Mouse (Mus musculus) forebrain, embryonic 11.5 days (tissue): ENCODE measurements around the gene Cog6. TPM values are rescaled to one million over a fixed set of nuclear protein-coding genes. Genes with fewer than 3 reads are reported as not detected.

Experiments
- ATAC-seq: fragments of 200-750 bp; cut with Nextera tagmentation; replicated peaks from 2 replicates; pipeline ENCODE4 v1.8.0; 2017; ENCODE audit warnings: moderate TSS enrichment; ENCODE audit not compliant: low FRiP score
- DNase-seq: peaks from one replicate; pipeline ENCODE4 v3.0.0-alpha.2; 2017; ENCODE audit warnings: low spot score
- H3K27ac ChIP-seq: fragments of 300-500 bp; sonication (generic); 2 replicates; pipeline ENCODE4 v1.5.1; 2014; ENCODE audit warnings: low read depth, low read length
- H3K27me3 ChIP-seq: fragments of 300-500 bp; sonication (generic); 2 replicates; pipeline ENCODE4 v1.6.1; 2014; ENCODE audit warnings: mild to moderate bottlenecking, low read length, mixed read lengths; ENCODE audit not compliant: control insufficient read depth, insufficient read depth
- H3K36me3 ChIP-seq: fragments of 300-500 bp; sonication (generic); 2 replicates; pipeline ENCODE4 v1.6.1; 2014; ENCODE audit warnings: mild to moderate bottlenecking, low read length, moderate library complexity, mixed read lengths; ENCODE audit not compliant: control insufficient read depth, insufficient read depth
- H3K4me1 ChIP-seq: fragments of 300-500 bp; sonication (generic); replicated peaks from 2 replicates; pipeline ENCODE4 v1.6.1; 2014; ENCODE audit warnings: low read length, mixed read lengths; ENCODE audit not compliant: control insufficient read depth, insufficient read depth
- H3K4me2 ChIP-seq: fragments of 300-500 bp; sonication (generic); 2 replicates; pipeline ENCODE4 v1.6.1; 2014; ENCODE audit warnings: low read depth, mild to moderate bottlenecking, low read length, moderate library complexity, mixed read lengths; ENCODE audit not compliant: severe bottlenecking
- H3K4me3 ChIP-seq: fragments of 300-500 bp; sonication (generic); 2 replicates; pipeline ENCODE4 v1.5.1; 2014; ENCODE audit warnings: low read depth, low read length
- H3K9ac ChIP-seq: fragments of 300-500 bp; sonication (generic); 2 replicates; pipeline ENCODE4 v1.6.1; 2014; ENCODE audit warnings: low read length
- H3K9me3 ChIP-seq: fragments of 300-500 bp; sonication (generic); 2 replicates; pipeline ENCODE4 v1.6.1; 2016; ENCODE audit warnings: low read length, mixed read lengths; ENCODE audit not compliant: control insufficient read depth
- WGBS: fragments of 180-500 bp; shearing (Covaris S2); extraction: QIAGEN DNeasy Blood & Tissue Kit; methylation state at CpG from one replicate; pipeline ENCODE4 v1.1.7; 2014; 5-methylcytosine and 5-hydroxymethylcytosine counted together
- polyA plus RNA-seq: library from polyadenylated mRNA; unstranded; fragments of >200 nt; fragmentation: Nextera tagmentation; extraction: Ambion mirVana; gene quantifications from 2 replicates; pipeline ENCODE4 v1.2.1, GENCODE M21; 2014

Gene Cog6
- polyA plus RNA-seq, 1 experiment from 2014 or later: 45.2 TPM

DNA sequence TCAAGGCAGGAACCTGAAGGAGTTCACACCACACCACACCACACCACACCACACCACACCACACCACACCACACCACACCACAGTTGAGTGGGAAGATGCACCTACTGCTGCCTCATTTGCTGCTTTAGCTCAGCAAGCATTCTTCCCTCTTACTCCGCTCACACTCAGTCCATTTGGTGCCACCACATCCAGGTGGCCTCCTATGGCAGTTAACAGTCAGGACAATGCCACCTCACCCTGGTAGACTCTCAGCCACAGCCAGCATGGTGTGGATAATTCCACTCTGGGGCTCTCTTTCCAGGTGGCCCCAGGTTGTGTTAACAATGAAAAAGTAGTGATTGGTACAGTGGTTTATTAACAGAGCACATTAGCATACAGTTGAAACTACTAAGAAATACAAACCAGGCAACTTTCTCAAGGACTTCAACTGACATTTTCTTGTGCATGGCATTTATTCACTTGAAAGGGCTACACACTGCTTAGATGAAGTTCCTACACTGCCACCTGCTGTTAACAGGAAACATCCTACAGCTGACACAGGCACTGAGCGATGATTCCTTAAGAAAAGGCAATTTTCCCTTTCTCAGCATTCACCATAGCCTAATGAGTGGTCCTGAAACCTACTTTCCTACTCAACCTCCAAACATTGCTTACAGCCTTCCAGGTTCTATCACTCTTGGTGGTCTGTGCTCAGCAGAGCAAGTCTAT, 12.5 kb downstream of the Cog6 start:
- no peak overlapping the region for H3K27ac ChIP-seq
- H3K27me3 ChIP-seq: no peaks in the 10 kb centered on the region
- H3K9ac ChIP-seq: no peak overlapping the region
- H3K4me2 ChIP-seq: no peak overlapping the region
- DNase-seq: no peak
- 75% methylated on average over 2 of the region's 2 CpGs for WGBS
- no peaks in the 10 kb centered on the region; the same call in 1 of the 2 replicates for H3K36me3 ChIP-seq
- H3K4me1 ChIP-seq: no peaks in the 10 kb centered on the region
- H3K9me3 ChIP-seq: no peaks in the 10 kb centered on the region
- ATAC-seq: no peak
- no peak overlapping the region for H3K4me3 ChIP-seq

DNA sequence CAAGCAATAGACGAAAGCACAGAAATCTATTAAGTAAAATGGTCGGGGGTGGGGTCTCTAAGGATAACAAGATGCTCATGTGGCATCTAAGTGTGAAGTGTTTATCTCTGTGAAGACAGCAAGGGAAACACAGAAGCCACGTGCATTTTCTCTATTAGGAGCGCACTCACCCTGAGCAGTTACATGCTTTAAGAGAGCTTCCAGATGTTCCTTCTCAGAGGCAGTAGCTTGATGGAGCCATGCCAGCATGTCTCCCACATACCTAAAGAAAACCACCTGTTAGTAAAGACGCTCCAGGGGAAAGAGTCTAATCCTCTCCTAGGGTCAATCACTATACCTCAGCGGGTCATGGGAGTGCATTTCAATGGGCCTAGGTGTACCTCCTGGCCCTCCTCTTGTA, 15.0 kb downstream of the Cog6 start:
- Histone ChIP-seq H3K36me3 (no peaks in the 10 kb centered on the region; the same call in 1 of the 2 replicates), H3K9me3 (no peaks in the 10 kb centered on the region), H3K27ac (no peak overlapping the region), H3K4me1 (no peaks in the 10 kb centered on the region), H3K4me3 (no peak overlapping the region), H3K9ac (no peak overlapping the region), H3K4me2 (no peak overlapping the region), H3K27me3 (no peaks in the 10 kb centered on the region)
- no peak for ATAC-seq
- 72% methylated on average over 6 of the region's 6 CpGs for WGBS
- no peak for DNase-seq

DNA sequence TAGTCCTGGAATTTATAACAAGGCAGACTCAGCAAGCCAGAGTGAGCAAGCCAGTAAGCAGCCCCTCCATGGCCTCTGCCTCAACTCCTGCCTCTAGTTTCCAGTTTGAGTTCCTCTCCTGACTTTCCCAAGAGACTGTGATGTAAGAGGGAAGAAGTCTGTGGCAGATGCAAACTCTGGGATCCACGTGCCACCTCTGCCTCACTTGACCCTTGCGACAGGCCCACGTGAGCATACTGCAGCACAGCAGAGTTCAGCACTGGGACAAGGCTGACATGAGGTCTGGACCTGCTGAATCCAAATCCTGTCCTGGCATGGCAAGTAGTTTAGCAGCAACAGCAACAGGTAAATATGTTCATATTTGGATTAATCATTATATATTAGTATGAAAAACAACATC, 17.0 kb downstream of the Cog6 start:
- Histone ChIP-seq H3K27ac (no peak overlapping the region), H3K36me3 (no peaks in the 10 kb centered on the region; the same call in 1 of the 2 replicates), H3K27me3 (no peaks in the 10 kb centered on the region), H3K9ac (no peak overlapping the region), H3K4me3 (no peak overlapping the region), H3K4me2 (no peak overlapping the region), H3K9me3 (no peaks in the 10 kb centered on the region), H3K4me1 (no peaks in the 10 kb centered on the region)
- no peak for DNase-seq
- ATAC-seq: no peak
- 89% methylated on average over 3 of the region's 3 CpGs for WGBS

DNA sequence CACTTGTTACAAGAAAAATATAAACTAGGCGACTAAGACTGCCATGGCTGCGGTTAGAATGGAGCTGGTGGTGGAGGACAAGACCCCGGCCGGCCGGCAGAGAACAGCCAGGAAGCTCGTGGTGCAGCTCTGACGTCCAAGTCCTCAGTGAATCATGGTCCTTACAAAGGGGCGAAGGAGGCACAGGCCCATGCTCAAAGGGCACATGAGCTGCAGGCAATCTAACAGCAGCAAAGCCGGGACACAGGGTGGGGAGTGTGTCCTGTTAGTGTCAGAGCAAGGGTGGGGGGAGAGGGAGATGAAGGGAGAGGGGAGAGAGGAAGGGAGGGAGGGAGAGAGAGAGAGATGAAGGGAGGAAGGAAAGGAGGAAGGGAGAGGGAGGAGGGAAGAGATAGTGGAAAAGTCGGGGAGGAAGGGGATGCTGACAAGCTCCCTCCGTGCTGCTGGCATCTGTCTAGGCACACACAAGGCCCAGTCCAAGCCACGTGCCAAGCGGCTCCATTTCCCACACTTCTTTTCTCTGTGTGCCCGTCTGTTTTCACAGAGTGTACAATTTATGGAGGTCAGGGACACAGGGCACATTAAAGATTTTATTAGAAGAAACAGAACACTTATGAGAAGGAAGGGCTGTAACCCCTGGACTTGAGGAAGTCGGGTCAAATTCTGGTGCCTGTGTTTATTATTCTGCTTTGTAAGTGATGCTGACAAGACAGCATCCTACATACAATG, 17.9 kb downstream of the Cog6 start:
- Histone ChIP-seq H3K9ac (no peak overlapping the region), H3K9me3 (no peaks in the 10 kb centered on the region), H3K4me1 (no peaks in the 10 kb centered on the region), H3K27me3 (no peaks in the 10 kb centered on the region), H3K27ac (no peak overlapping the region), H3K4me3 (no peak overlapping the region), H3K4me2 (no peak overlapping the region), H3K36me3 (no peaks in the 10 kb centered on the region; the same call in 1 of the 2 replicates)
- 83% methylated on average over 15 of the region's 15 CpGs for WGBS
- no peak for DNase-seq
- no peak for ATAC-seq

DNA sequence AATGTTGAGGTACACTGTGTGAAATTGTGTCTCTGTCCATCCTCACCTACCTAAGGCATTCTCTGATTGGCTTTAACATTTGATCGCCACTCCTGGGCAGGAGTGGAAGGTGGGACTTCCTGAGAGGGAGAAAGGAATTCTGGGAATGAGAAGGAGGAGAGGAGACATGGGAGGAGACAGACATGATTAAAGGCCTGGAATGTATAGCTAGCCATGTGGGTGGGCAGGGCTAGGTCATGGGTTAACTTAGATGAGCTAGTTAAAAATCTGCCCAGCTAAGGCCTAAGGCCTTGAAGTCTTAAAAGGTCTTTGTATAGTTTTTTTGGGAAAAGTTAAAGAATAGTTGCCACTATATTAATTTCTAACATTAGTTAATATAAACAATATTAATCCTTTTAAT, 19.7 kb downstream of the Cog6 start:
- Histone ChIP-seq H3K4me1 (no peaks in the 10 kb centered on the region), H3K36me3 (no peaks in the 10 kb centered on the region; the same call in 1 of the 2 replicates), H3K4me3 (no peak overlapping the region), H3K9ac (no peak overlapping the region), H3K4me2 (no peak overlapping the region), H3K27ac (no peak overlapping the region), H3K27me3 (no peaks in the 10 kb centered on the region), H3K9me3 (no peaks in the 10 kb centered on the region)
- no peak for ATAC-seq
- DNase-seq: no peak
- 74% methylated on average over 1 of the region's 1 CpGs for WGBS

DNA sequence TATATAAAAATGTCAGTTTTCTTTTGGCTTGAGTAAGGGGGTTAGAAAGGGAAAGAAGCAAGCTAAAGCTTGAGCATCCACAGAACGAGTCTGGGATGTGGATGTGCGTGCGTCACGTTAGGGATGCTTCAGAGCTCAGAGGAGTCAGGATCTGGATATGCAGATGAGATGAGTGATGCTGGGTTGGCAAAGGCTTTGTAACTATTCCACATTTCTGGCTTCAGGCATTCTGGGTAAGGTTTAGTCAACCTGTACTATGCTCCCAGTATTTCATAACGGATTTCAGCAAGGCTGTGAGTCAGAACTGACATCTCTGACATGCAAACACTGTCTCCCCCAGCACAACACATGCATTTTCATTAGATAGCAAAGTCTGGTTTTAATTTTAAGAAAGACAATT, 20.4 kb downstream of the Cog6 start:
- no peak for ATAC-seq
- Histone ChIP-seq H3K4me1 (no peaks in the 10 kb centered on the region), H3K4me2 (no peak overlapping the region), H3K36me3 (no peaks in the 10 kb centered on the region; the same call in 1 of the 2 replicates), H3K9me3 (no peaks in the 10 kb centered on the region), H3K27me3 (no peaks in the 10 kb centered on the region), H3K9ac (no peak overlapping the region), H3K27ac (no peak overlapping the region), H3K4me3 (no peak overlapping the region)
- 90% methylated on average over 5 of the region's 5 CpGs for WGBS
- no peak for DNase-seq

DNA sequence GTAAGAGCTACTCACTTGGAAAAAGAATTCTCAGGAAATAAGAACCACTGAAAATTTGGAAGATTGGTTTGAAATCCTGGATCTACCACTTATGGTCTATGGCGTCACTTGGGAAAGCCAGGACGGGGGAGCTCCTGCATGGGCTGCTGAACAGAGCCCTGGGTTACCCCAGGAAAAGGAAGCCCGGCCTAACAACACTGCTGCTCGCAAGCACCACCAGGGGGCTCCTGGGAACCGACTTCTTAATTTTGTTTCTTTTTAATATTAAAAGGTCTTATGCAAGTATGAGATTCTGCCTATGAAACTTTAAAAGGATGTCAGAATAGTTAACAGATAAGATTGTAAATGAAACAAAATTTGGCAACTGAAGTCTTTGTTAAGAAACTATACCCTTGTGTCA, 22.4 kb downstream of the Cog6 start:
- Histone ChIP-seq H3K4me2 (no peak overlapping the region), H3K9ac (no peak overlapping the region), H3K27ac (no peak overlapping the region), H3K4me1 (no peaks in the 10 kb centered on the region), H3K27me3 (no peaks in the 10 kb centered on the region), H3K36me3 (no peaks in the 10 kb centered on the region; the same call in 1 of the 2 replicates), H3K9me3 (no peaks in the 10 kb centered on the region), H3K4me3 (no peak overlapping the region)
- no peak for DNase-seq
- ATAC-seq: no peak
- 70% methylated on average over 5 of the region's 5 CpGs for WGBS

DNA sequence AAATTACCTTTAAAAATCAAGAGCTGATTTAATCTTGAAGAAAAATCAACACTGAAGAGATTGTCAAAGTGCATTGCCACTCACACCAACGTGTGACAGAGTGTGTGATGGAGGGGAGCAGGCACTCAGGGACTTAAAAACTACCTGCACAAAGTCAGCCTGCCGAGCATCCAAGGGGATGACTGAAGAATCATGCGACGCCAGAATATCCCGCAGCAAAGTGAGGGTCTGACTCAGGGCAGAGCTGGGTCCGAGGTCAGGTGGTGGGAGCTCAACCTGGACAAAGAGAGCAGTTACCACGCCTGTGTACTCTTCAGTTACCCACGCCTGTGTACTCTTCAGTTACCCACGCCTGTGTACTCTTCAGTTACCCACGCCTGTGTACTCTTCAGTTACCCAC, 23.7 kb downstream of the Cog6 start:
- 81% methylated on average over 9 of the region's 10 CpGs for WGBS
- H3K4me1 ChIP-seq: no peaks in the 10 kb centered on the region
- H3K9me3 ChIP-seq: no peaks in the 10 kb centered on the region
- H3K4me3 ChIP-seq: no peak overlapping the region
- no peak for DNase-seq
- H3K27me3 ChIP-seq: no peaks in the 10 kb centered on the region
- H3K36me3 ChIP-seq: no peaks in the 10 kb centered on the region; the same call in 1 of the 2 replicates
- ATAC-seq: no peak
- no peak overlapping the region for H3K9ac ChIP-seq
- no peak overlapping the region for H3K4me2 ChIP-seq
- H3K27ac ChIP-seq: no peak overlapping the region
